Mouse (Mus musculus) left cerebral cortex, postnatal 4 days (tissue): ENCODE data around the gene Gm17334. TPM values are rescaled to one million over a fixed set of nuclear protein-coding genes. Genes with fewer than 3 reads are reported as not detected.

Experiments
- DNase-seq: peaks from one replicate; pipeline ENCODE4 v3.0.0-alpha.2; 2022
- intact Hi-C: fragments of 180-260 bp; cut with DNase I; formaldehyde crosslinking; loops from one replicate; pipeline ENCODE4 v1.15.1; 2025
- microRNA-seq: library from miRNA; unstranded; fragments of <30 nt; microRNA quantifications from one replicate; pipeline ENCODE4 v1.2.0, GENCODE M21; 2022
- total RNA-seq, 2 experiments: library from RNA; stranded (reverse); gene quantifications; 2 replicates each; pipeline ENCODE4 v1.2.3; 2021

The Gm17334 gene
- total RNA-seq, 2 experiments from 2014 or later, result not detected

- DNase-seq, result no peak
- intact Hi-C loops, result no loop called here
These were observed 23.7 kb downstream of the Gm17334 start for GRCm38 (mm10) chr11:53749306-53749705.

DNA sequence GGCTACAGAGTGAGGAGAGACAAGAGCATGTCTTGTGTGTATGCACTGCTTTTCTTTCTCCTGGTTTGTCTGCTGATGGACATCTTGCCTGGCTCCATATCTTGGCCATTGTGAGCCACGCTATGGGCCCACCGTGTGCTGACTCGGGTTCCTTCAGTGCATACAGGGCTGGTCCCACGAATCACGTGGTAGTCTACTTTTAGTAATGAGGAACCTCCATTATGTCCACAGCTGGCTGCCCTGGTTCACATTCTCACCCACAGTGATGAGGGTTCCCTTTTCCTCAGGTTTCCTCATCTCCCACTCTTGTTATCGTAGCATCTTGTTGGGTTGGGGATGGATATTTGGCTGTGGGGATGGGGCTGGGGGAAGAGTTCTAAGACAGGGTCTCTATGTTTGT is 24.4 kb downstream of the Gm17334 start:
- no peak for DNase-seq
- intact Hi-C loops, result no loop called here

DNA sequence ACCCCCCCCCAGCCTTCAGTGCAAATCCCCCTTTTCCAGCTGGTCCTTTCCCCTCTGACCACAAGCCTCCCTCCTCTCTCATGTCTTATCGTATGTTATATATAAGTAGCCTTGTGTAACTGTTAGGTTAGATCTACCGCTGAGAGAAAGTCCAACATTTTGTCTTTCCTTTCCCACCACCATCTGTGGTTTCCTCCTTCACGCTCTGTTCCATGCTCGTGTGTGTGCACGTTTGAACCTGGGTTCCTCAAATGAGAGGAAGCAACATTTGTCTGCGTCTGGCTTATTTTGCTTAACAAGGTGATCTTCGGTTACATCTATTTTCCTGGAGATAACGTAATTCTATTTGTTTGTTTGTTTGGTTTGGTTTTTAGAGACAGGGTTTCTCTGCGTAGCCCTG is 25.0 kb downstream of the Gm17334 start:
- intact Hi-C loops, result no loop called here
- no peak for DNase-seq

- intact Hi-C loops, result no loop called here
- no peak for DNase-seq
These were observed 27.7 kb downstream of the Gm17334 start for GRCm38 (mm10) chr11:53745260-53745659.

DNA sequence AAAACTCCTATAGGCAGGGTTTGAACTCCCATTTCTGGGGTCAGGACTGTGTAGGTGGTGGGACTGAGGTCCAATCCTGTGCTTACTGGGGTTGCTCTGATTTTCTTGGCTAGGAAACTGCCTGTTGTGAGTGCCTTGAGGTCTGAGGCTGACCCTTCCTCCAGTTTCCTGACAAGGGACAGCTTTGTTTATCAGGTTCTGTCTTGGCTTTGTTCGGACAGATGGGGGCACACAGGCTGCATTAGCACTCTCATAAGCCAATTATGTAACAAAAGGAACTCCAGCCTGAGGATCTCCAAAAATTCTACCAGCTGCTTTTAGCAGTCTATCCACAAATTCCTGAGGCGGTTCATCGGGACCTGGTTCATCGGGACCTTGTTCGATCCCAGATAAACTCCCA is 30.6 kb downstream of the Gm17334 start:
- DNase-seq, result no peak
- intact Hi-C loops, result no loop called here

DNA sequence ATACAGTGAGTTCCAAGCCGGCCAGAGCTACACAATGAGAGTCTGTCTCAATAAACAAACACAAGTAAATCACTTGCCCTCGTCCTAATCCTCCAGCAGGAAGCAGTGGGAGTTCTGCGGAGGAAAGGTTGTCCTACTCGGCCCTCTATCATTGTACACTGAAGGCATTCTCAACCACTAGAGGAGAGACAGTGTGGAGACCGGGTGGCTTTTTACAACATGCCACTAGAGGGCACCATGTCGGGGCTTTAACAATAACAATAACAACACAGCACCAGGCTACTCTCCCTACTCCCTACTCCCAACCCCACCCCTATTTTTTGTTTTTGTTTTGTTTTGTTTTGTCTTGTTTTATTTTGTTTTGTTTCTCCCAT is 35.4 kb downstream of the Gm17334 start:
- intact Hi-C loops, result loop anchor here (5.0 kb wide), 1 partner anchor 115 kb away; no protein-coding TSS in a partner anchor
- DNase-seq, result peak; percentile 50

- intact Hi-C loops, result loop anchor here (5.0 kb wide), 1 partner anchor 115 kb away; no protein-coding TSS in a partner anchor
- DNase-seq, result peak; percentile 71
These were observed 36.0 kb downstream of the Gm17334 start for GRCm38 (mm10) chr11:53736771-53737572.

- peak; percentile 69 for DNase-seq
- intact Hi-C loops, result loop anchor here (5.0 kb wide), 1 partner anchor 117 kb away; no protein-coding TSS in a partner anchor
These were observed 37.2 kb downstream of the Gm17334 start for GRCm38 (mm10) chr11:53735682-53736245.

DNA sequence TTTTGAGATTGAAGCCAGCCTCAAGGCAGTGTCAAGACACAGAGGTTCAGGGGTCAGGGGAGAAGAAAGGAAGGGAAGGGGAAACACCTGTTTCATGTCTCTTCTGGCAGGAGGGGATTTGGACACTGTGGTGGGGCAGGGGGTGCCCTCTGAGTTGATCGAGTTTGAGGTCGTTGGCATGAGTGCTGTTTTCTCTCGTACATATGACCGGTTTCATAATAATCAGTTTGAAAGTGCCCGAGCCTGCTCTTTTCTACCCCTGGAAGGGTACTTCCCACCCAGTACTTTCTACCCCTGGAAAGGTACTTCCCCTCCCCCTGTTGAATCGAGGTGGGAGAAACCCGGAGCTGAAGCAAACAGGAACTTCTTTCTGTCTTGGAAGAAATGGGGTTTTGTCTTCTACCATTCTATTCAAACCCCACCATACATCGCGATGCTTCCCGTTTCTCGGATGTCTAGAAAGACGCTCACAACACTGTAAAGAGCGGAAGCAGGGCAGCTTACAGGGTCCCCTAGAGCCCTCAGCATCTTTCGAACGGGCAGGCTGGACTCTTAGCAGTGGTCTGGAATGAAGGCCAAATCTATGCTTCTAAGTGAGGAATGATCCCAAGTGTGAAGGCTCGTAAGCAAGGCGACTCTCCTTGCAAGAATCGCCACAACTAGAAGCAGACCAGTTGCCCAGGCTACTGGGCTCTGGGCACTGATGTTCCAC is 37.9 kb downstream of the Gm17334 start:
- no peak for DNase-seq
- intact Hi-C loops, result loop anchor here (5.0 kb wide), 1 partner anchor 117 kb away; no protein-coding TSS in a partner anchor

DNA sequence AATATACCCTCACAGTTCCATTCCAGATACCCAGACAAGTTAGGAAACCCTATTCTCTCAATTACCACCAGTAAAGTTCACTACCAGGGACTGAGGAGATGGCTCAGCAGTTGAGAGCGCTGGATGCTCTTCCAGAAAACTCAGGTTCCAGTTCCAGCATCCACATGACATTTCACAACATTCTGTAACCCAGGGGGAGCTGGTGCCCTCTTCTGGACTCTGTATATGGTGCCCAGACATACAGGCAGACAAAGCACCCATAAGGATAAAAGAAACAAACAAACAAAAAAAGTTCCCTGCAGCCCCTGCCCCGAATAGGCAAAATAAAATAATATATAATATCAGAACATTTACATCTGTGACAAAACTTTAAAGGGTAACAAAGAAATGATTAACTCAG is 38.6 kb downstream of the Gm17334 start:
- DNase-seq, result no peak
- intact Hi-C loops, result no loop called here

DNA sequence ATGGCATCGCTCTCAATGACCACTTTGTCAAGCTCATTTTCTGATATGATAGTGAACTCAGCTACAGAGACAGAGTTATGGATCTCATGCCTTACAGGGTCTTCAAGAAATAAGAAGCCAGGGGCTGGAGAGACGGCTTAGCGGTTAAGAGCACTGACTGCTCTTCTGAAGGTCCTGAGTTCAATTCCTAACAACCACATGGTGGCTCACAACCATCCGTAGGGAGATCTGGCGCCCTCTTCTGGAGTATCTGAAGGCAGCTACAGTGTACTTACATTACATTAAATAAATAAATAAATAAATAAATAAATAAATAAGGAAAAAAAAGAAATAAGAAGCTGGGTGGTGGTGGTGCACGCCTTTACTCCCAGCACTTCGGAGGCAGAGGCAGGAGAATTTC is 39.2 kb downstream of the Gm17334 start:
- no peak for DNase-seq
- intact Hi-C loops, result no loop called here

DNA sequence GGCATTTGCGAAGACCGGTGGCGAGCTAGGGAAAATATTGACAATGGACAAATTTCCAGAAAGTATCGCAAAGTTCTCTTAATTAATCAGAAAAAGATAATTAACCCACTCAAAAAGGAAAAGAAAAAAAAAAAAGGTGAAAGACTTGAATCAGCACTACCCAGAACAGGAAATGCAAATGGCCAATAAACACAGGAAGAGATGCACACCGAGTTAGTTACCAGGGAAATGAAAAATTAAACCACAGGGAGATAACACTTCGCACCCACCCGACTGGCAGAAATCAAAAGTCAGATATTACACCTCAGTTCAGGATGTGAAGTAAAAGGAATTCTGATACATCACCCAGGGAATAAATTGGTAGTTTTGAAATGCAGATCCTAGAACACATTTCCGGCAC is 40.7 kb downstream of the Gm17334 start:
- no peak for DNase-seq
- intact Hi-C loops, result no loop called here

DNA sequence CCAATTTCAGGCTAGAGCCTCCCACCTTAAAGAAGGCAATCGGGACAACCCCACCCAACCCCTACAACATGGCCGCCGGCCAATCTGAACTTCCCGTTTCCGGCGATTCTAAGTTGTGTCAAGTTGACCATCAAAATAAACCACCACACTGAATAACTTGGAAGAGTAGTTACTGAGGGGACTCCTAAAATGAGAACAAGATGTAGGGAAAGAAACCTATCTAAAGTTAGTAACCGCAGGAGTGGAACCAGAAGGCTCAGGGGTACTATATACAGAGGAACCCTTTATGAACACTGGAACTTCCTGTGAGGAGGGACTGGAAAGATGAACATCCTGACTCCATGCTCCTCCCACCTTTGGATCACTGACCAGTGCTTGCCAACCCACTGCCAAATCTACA is 41.5 kb downstream of the Gm17334 start:
- no peak for DNase-seq
- intact Hi-C loops, result no loop called here

Small RNA genes lying within 50 kb of the gene (microRNA-seq; reads per million reads assigned to microRNA genes)
- gene Mir7671, result not detected

Other genes with a start within 250 kb of the Gm17334 start
- gene Kif3a, start 205.8 kb downstream of the Gm17334 start, total RNA-seq, result 100 to 1,000 TPM; 169 to 171 TPM
- not detected for gene Il4, start 154.5 kb downstream of the Gm17334 start, total RNA-seq
- not detected for gene Il13, start 138.5 kb downstream of the Gm17334 start, total RNA-seq
- gene Rad50, start 65.9 kb downstream of the Gm17334 start, total RNA-seq, result 10 to 100 TPM; 10.1 to 11.3 TPM
- not detected for gene Il5, start 52.4 kb downstream of the Gm17334 start, total RNA-seq
- 1 to 10 TPM; 2.9 to 4.2 TPM for gene Irf1, start 3.2 kb downstream of the Gm17334 start, total RNA-seq
- 1 to 10 TPM; 1.1 to 1.3 TPM for gene Gm12216, start 86.1 kb upstream of the Gm17334 start, total RNA-seq
- gene Slc22a5, start 118.5 kb upstream of the Gm17334 start, total RNA-seq, result 10 to 100 TPM; 17.2 to 19.6 TPM
- 1 to 10 TPM; 4.1 to 5.7 TPM for gene Slc22a21, start 207.1 kb upstream of the Gm17334 start, total RNA-seq